Mouse (Mus musculus): Measurements from ENCODE around the gene Slc1a7. TPM values are rescaled to one million over a fixed set of nuclear protein-coding genes. Genes with fewer than 3 reads are reported as not detected.

Gene Slc1a7
- polyA plus RNA-seq, 1 experiment from 2014 or later = 0.05 TPM

DNA sequence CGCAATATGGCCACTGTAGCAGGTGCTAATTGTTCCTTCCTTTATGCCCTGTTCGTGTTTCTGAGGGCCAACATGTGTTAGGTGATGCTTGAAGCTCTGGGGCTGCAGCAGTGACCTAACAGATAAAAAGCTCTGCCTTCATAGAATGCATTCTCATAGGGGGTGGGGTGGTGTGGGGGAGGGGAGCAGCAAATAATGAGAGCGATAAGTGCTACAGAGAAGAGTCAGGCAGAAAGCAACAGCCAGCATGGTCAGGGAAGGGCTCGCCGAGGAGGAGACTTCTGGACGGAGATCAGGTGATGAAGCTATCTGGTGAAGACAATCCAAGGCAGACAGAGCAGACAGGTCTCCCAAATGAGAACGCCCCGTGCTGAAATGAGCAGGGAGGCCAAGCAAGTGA lies 84.5 kb downstream of the Slc1a7 start:
- H3K27me3 ChIP-seq (ENCODE audit: insufficient read depth, low read length) = no peaks in the 10 kb centered on the region
- DNase-seq (ENCODE audit: low spot score) = no peak
- H3K4me1 ChIP-seq (replicated peaks; ENCODE audit: insufficient read depth, low read length) = no peaks in the 10 kb centered on the region
- H3K27ac ChIP-seq = no peak overlapping the region
- H3K4me2 ChIP-seq (ENCODE audit: low read length) = no peak overlapping the region
- H3K4me3 ChIP-seq (replicated peaks; ENCODE audit: low read depth, low read length) = no peak overlapping the region
- H3K9ac ChIP-seq (ENCODE audit: low read depth, low read length) = no peak overlapping the region
- no peak for ATAC-seq (replicated peaks; ENCODE audit: low FRiP score, low read depth)
- 86% methylated on average over 8 of the region's 8 CpGs for WGBS
- TF ChIP-seq CTCF (IDR thresholded peaks at IDR 0.05; ENCODE audit: low read depth) = no peak
- no peaks in the 10 kb centered on the region for H3K9me3 ChIP-seq (replicated peaks; ENCODE audit: low read length)
- peaks cover 54% of the 10 kb centered on the region; the same call in 1 of the 2 replicates for H3K36me3 ChIP-seq (ENCODE audit: insufficient read depth, low read length)

DNA sequence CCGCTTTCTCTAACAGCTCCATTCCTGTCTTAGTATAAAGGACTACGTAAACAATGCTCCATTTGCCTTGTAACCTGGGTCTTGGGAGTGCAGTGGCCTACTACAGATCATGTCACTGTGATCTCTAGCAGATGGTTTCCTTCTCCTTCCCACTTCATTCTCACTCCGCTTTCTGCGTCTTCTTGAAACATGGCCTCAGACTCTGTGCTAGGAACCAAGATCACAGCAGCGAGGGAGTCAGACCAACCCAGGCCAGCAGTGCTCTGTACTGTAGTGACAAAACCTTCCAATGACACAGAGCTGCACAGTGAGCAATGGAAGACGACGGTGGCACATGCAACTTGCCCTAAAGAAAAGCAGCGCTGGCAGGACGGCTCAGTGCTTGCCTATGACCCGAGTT lies 87.7 kb downstream of the Slc1a7 start:
- DNase-seq (ENCODE audit: low spot score) = no peak

DNA sequence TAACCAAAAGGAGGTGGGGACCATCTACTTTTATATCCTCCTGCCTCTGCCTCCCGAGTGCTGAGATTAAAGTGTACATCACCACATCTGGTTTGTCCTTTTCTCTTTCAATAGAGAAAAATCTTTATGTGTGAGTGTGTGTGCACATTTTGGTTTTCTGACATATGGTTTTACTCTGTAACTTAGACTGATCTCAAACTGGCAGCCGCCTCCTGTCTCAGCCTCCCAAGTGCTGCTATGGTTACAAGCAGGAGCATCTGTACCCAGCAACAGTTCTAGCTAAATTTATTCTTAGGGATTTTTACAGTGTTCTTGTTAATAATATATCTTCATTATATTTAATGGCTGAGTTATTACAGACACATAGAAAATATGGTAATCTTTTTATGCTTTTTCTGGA lies 89.1 kb downstream of the Slc1a7 start:
- no peaks in the 10 kb centered on the region for H3K27me3 ChIP-seq (ENCODE audit: insufficient read depth, low read length)
- no peaks in the 10 kb centered on the region for H3K4me1 ChIP-seq (replicated peaks; ENCODE audit: insufficient read depth, low read length)
- no peak overlapping the region for H3K27ac ChIP-seq
- no peak for DNase-seq (ENCODE audit: low spot score)
- no peak for TF ChIP-seq CTCF (IDR thresholded peaks at IDR 0.05; ENCODE audit: low read depth)
- H3K9ac ChIP-seq (ENCODE audit: low read depth, low read length) = no peak overlapping the region
- WGBS = 97% methylated on average over 2 of the region's 2 CpGs
- ATAC-seq (replicated peaks; ENCODE audit: low FRiP score, low read depth) = no peak
- H3K9me3 ChIP-seq (replicated peaks; ENCODE audit: low read length) = no peaks in the 10 kb centered on the region
- no peak overlapping the region for H3K4me3 ChIP-seq (replicated peaks; ENCODE audit: low read depth, low read length)
- H3K36me3 ChIP-seq (ENCODE audit: insufficient read depth, low read length) = peaks cover 46% of the 10 kb centered on the region
- no peak overlapping the region for H3K4me2 ChIP-seq (ENCODE audit: low read length)

More for the DNA sequence above, 87.7 kb downstream of the Slc1a7 start:
- no peak for ATAC-seq (replicated peaks; ENCODE audit: low FRiP score, low read depth)
- 67% methylated on average over 10 of the region's 10 CpGs for WGBS
- no peak for TF ChIP-seq CTCF (IDR thresholded peaks at IDR 0.05; ENCODE audit: low read depth)
- Histone ChIP-seq H3K4me3 (replicated peaks; ENCODE audit: low read depth, low read length) (no peak overlapping the region), H3K9me3 (replicated peaks; ENCODE audit: low read length) (no peaks in the 10 kb centered on the region), H3K4me2 (ENCODE audit: low read length) (no peak overlapping the region), H3K4me1 (replicated peaks; ENCODE audit: insufficient read depth, low read length) (no peaks in the 10 kb centered on the region), H3K9ac (ENCODE audit: low read depth, low read length) (no peak overlapping the region), H3K27ac (no peak overlapping the region), H3K27me3 (ENCODE audit: insufficient read depth, low read length) (no peaks in the 10 kb centered on the region), H3K36me3 (ENCODE audit: insufficient read depth, low read length) (peaks cover 53% of the 10 kb centered on the region)

DNA sequence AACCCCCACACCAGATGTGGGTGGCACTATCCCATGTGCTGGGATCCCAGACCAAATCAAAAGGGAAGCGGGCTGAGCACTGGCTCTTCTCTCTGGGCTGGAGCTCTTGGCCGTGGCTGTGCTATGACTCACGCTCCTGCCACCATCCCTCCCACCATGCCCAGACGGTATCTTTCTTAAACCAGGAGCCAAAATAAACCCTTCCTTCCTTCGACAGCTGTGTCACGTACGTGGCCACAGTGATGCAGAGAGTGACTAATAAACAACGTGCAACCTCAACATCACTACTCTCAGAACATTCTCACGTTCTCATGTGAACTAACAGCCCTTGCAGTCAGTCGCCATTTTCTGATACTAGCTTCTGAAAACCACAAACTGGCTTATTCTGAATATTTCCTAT lies 90.0 kb downstream of the Slc1a7 start:
- ATAC-seq (replicated peaks; ENCODE audit: low FRiP score, low read depth) (0 out of 2 replicates have a peak, but pooled peaks have one; percentile 36), DNase-seq (ENCODE audit: low spot score) (no peak)
- H3K4me2 ChIP-seq (ENCODE audit: low read length) = no peak overlapping the region
- H3K4me3 ChIP-seq (replicated peaks; ENCODE audit: low read depth, low read length) = no peak overlapping the region
- H3K36me3 ChIP-seq (ENCODE audit: insufficient read depth, low read length) = peaks cover 42% of the 10 kb centered on the region
- no peaks in the 10 kb centered on the region for H3K27me3 ChIP-seq (ENCODE audit: insufficient read depth, low read length)
- H3K9me3 ChIP-seq (replicated peaks; ENCODE audit: low read length) = no peaks in the 10 kb centered on the region
- no peak overlapping the region for H3K27ac ChIP-seq
- no peak for TF ChIP-seq CTCF (IDR thresholded peaks at IDR 0.05; ENCODE audit: low read depth)
- no peaks in the 10 kb centered on the region for H3K4me1 ChIP-seq (replicated peaks; ENCODE audit: insufficient read depth, low read length)
- WGBS = 63% methylated on average over 10 of the region's 10 CpGs
- no peak overlapping the region for H3K9ac ChIP-seq (ENCODE audit: low read depth, low read length)

GRCm38 (mm10) chr4:108059601-108060379 lies 91.7 kb downstream of the Slc1a7 start:
- no peaks in the 10 kb centered on the region for H3K4me1 ChIP-seq (replicated peaks; ENCODE audit: insufficient read depth, low read length)
- WGBS = 83% methylated on average over 19 of the region's 19 CpGs
- no peak overlapping the region for H3K27ac ChIP-seq
- no peak overlapping the region for H3K4me2 ChIP-seq (ENCODE audit: low read length)
- H3K9me3 ChIP-seq (replicated peaks; ENCODE audit: low read length) = no peaks in the 10 kb centered on the region
- no peak overlapping the region for H3K9ac ChIP-seq (ENCODE audit: low read depth, low read length)
- TF ChIP-seq CTCF (IDR thresholded peaks at IDR 0.05; ENCODE audit: low read depth) = no peak
- no peak for DNase-seq (ENCODE audit: low spot score)
- H3K4me3 ChIP-seq (replicated peaks; ENCODE audit: low read depth, low read length) = no peak overlapping the region
- peaks cover 37% of the 10 kb centered on the region for H3K36me3 ChIP-seq (ENCODE audit: insufficient read depth, low read length)
- ATAC-seq (replicated peaks; ENCODE audit: low FRiP score, low read depth) = no peak
- H3K27me3 ChIP-seq (ENCODE audit: insufficient read depth, low read length) = no peaks in the 10 kb centered on the region

DNA sequence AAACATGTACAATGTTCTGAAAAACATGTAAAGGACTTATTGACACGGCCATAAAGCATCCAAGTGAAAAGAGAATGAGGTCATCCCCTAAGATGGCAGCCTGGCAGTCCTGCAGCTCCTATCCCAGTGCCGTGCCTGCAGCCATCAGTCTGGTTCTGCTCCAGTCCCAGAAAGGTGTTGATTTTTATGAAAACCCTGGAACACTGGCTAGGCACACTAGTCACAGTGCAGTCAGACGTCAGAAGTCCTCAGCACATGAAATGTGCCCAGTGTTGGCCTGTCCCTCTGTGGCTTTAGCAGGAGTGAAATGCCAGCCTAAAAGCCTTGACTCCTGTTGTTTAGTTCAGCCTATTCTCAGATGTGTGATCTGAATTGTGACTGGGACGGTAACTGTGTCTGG lies 92.6 kb downstream of the Slc1a7 start:
- H3K27ac ChIP-seq = no peak overlapping the region
- no peak overlapping the region for H3K9ac ChIP-seq (ENCODE audit: low read depth, low read length)
- no peak for TF ChIP-seq CTCF (IDR thresholded peaks at IDR 0.05; ENCODE audit: low read depth)
- ATAC-seq (replicated peaks; ENCODE audit: low FRiP score, low read depth) = no peak
- H3K27me3 ChIP-seq (ENCODE audit: insufficient read depth, low read length) = no peaks in the 10 kb centered on the region
- H3K9me3 ChIP-seq (replicated peaks; ENCODE audit: low read length) = no peaks in the 10 kb centered on the region
- no peaks in the 10 kb centered on the region for H3K4me1 ChIP-seq (replicated peaks; ENCODE audit: insufficient read depth, low read length)
- no peak overlapping the region for H3K4me3 ChIP-seq (replicated peaks; ENCODE audit: low read depth, low read length)
- DNase-seq (ENCODE audit: low spot score) = no peak
- peaks cover 29% of the 10 kb centered on the region for H3K36me3 ChIP-seq (ENCODE audit: insufficient read depth, low read length)
- H3K4me2 ChIP-seq (ENCODE audit: low read length) = no peak overlapping the region
- 85% methylated on average over 4 of the region's 4 CpGs for WGBS
